Mouse (Mus musculus) myocyte (in vitro differentiated cells): Measurements from ENCODE around the gene Lrrc20.

Experiments used
- CEBPB ChIP-seq: IDR thresholded peaks from 2 replicates; pipeline ENCODE4 v1.6.1; 2011; ENCODE audit warnings: mild to moderate bottlenecking, moderate library complexity; ENCODE audit not compliant: poor library complexity, insufficient read depth, severe bottlenecking
- E2F4 ChIP-seq: IDR thresholded peaks from one replicate; pipeline ENCODE4 v1.6.1; 2011; ENCODE audit warnings: mild to moderate bottlenecking, control low read depth, moderate library complexity; ENCODE audit not compliant: insufficient read depth
- MAX ChIP-seq: IDR thresholded peaks from one replicate; pipeline ENCODE4 v1.6.1; 2011; ENCODE audit warnings: low read depth, mild to moderate bottlenecking, control low read depth
- MYOD1 ChIP-seq, 3 experiments: IDR thresholded peaks; one replicate each; pipeline ENCODE4 v1.6.1; 2011; ENCODE audit warnings: control low read depth in 2 of 3, low read depth in 2 of 3, mild to moderate bottlenecking in 2 of 3, moderate library complexity in 1 of 3; ENCODE audit not compliant: insufficient read length in 2 of 3, control insufficient read depth in 1 of 3
- MYOG ChIP-seq, 3 experiments: IDR thresholded peaks; one replicate each; pipeline ENCODE4 v1.6.1; 2011; ENCODE audit warnings: control low read depth in 2 of 3, low read depth in 2 of 3, mild to moderate bottlenecking in 2 of 3; ENCODE audit not compliant: insufficient read length in 2 of 3, control insufficient read depth in 1 of 3, insufficient read depth in 1 of 3
- POLR2A ChIP-seq: IDR thresholded peaks from one replicate; pipeline ENCODE4 v1.6.1; 2011; ENCODE audit warnings: low read depth, mild to moderate bottlenecking, control low read depth, moderate library complexity; ENCODE audit not compliant: insufficient read length
- POLR2AphosphoS2 ChIP-seq: IDR thresholded peaks from one replicate; pipeline ENCODE4 v1.6.1; 2011; ENCODE audit warnings: low read depth, control low read depth; ENCODE audit not compliant: insufficient read length
- USF1 ChIP-seq: IDR thresholded peaks from one replicate; pipeline ENCODE4 v1.6.1; 2011; ENCODE audit warnings: low read depth, mild to moderate bottlenecking, control low read depth, moderate library complexity

DNA sequence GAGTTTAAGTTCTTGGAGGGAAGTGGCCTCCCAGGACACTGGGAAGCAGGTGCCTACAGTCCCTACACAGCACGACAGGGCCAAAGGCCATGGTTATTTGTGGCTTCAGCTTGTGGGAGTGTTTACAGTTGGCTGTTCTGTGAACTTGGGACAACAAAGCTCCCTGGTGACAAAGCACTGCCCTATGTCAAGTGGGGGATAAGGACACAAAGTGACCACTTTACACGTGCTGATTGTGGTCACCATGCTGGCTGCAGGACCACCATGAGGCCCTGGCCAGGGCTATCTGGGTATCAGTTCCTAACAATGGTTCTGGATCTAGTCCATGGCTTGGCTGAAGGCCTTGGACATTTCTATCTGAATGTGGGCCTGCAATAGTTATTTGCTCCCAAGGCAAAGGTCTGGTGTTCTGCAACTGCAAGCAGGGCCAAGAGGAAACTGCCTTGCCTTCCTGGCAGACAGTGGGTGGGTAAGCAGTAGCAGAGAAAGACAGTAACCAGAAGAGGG lies 49.3 kb upstream of the Lrrc20 start:
- TF ChIP-seq MYOD1 (IDR thresholded peaks at IDR 0.05; ENCODE audit: control insufficient read depth in 1 of 3, insufficient read length in 2 of 3, low read depth in 2 of 3) (peak in 1 of 3 experiments; percentile 67), POLR2A (no peak), MYOG (IDR thresholded peaks at IDR 0.05; ENCODE audit: control insufficient read depth in 1 of 3, insufficient read depth in 1 of 3, insufficient read length in 2 of 3, low read depth in 2 of 3) (peak in 1 of 3 experiments; percentile 3), POLR2AphosphoS2 (peak; percentile 29), E2F4 (no peak), MAX (no peak), USF1 (no peak), CEBPB (no peak)
